Mouse (Mus musculus): ENCODE data around the gene Hfe2. TPM values are rescaled to one million over a fixed set of nuclear protein-coding genes. Genes with fewer than 3 reads are reported as not detected.

Gene Hfe2
- polyA plus RNA-seq, 1 experiment from 2014 or later, result not detected

DNA sequence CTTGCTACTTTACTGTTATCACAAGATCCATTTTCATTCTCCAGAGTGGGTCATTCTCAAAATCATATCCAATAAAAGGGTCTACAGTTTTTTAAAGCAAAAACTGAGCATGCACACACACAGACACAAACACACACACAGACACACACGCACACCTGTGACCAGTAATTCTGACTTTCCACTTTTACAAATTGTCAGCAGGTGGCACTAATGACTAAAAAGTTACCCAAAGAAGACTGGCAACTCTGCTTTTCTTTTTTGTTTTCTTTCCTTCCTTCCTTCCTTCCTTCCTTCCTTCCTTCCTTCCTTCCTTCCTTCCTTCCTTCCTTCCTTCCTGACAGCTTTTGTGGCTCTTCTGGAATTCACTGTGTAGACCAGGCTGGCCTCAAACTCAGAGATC lies 20.6 kb downstream of the Hfe2 start:
- no peak for ATAC-seq
- Histone ChIP-seq H3K9ac (ENCODE audit: low read depth, low read length) (no peak overlapping the region), H3K27me3 (replicated peaks; ENCODE audit: control insufficient read depth, insufficient read depth, low read length) (no peaks in the 10 kb centered on the region), H3K27ac (ENCODE audit: low read depth, low read length) (no peak overlapping the region), H3K4me3 (ENCODE audit: low read depth, low read length) (no peak overlapping the region), H3K9me3 (ENCODE audit: control insufficient read depth) (no peaks in the 10 kb centered on the region), H3K4me2 (replicated peaks; ENCODE audit: low read depth) (no peak overlapping the region), H3K4me1 (replicated peaks; ENCODE audit: control insufficient read depth, insufficient read depth, low read length) (no peaks in the 10 kb centered on the region), H3K36me3 (ENCODE audit: control insufficient read depth, insufficient read depth) (no peaks in the 10 kb centered on the region)
- peak; percentile 59 for TF ChIP-seq CTCF (IDR thresholded peaks at IDR 0.05; ENCODE audit: low read depth)
- WGBS, result 32% methylated on average over 1 of the region's 1 CpGs

DNA sequence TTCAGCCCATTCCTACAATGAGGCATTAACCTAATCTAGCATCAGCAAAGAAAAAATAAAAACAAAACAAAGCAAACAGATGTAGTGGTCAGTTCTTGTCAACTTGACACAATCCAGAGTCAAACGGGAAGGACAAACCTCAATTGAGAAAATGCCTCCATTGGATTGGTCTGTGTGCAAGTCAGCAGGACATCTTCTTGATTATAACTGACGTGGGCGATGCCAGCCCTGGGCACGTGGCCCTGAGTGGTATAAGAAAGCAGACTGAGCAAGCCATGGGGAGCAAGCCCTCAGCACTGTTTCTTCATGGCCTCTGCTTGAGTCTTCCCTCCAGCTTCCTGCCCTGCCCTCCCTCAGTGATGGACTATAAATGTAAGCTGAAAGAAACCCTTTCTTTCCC lies 21.9 kb downstream of the Hfe2 start:
- WGBS, result 52% methylated on average over 4 of the region's 4 CpGs
- no peak for TF ChIP-seq CTCF (IDR thresholded peaks at IDR 0.05; ENCODE audit: low read depth)
- H3K36me3 ChIP-seq (ENCODE audit: control insufficient read depth, insufficient read depth), result no peaks in the 10 kb centered on the region
- H3K27ac ChIP-seq (ENCODE audit: low read depth, low read length), result no peak overlapping the region
- H3K4me3 ChIP-seq (ENCODE audit: low read depth, low read length), result no peak overlapping the region
- H3K4me1 ChIP-seq (replicated peaks; ENCODE audit: control insufficient read depth, insufficient read depth, low read length), result 0 out of 2 replicates have a peak, but pooled peaks cover 3% of the 10 kb centered on the region
- no peaks in the 10 kb centered on the region for H3K27me3 ChIP-seq (replicated peaks; ENCODE audit: control insufficient read depth, insufficient read depth, low read length)
- H3K9ac ChIP-seq (ENCODE audit: low read depth, low read length), result no peak overlapping the region
- no peaks in the 10 kb centered on the region for H3K9me3 ChIP-seq (ENCODE audit: control insufficient read depth)
- H3K4me2 ChIP-seq (replicated peaks; ENCODE audit: low read depth), result no peak overlapping the region
- no peak for ATAC-seq

DNA sequence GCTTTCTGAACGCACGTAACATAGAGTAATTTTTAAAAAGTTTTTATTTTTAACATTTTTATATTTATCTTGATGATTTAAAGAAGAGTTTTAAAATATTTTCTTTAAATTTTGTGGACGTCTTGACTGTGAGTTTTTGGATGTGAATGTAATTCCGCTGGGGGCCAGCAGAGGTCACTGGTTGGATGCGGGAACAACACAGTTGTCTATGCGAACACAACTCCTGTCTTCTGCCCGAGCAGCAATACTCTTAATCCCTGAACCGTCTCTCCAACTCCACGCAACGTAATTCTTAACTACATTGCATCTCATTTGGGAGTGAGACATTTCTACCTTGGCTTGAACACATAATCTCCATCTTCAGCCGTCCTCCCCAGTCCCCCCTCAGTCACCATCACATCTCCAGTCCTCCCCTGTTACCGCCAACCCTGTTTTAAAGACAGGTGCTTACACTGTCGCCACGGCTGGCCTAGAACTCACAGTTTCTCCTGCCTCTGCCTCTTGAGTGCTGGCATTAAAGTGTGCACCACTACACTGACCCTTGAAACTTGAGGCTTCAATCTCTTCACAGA lies 22.5 kb downstream of the Hfe2 start:
- Histone ChIP-seq H3K27ac (ENCODE audit: low read depth, low read length) (no peak overlapping the region), H3K9me3 (ENCODE audit: control insufficient read depth) (no peaks in the 10 kb centered on the region), H3K36me3 (ENCODE audit: control insufficient read depth, insufficient read depth) (no peaks in the 10 kb centered on the region), H3K4me1 (replicated peaks; ENCODE audit: control insufficient read depth, insufficient read depth, low read length) (0 out of 2 replicates have a peak, but pooled peaks cover 3% of the 10 kb centered on the region), H3K4me2 (replicated peaks; ENCODE audit: low read depth) (no peak overlapping the region; the same call in 1 of the 2 replicates), H3K9ac (ENCODE audit: low read depth, low read length) (no peak overlapping the region), H3K27me3 (replicated peaks; ENCODE audit: control insufficient read depth, insufficient read depth, low read length) (no peaks in the 10 kb centered on the region), H3K4me3 (ENCODE audit: low read depth, low read length) (no peak overlapping the region)
- ATAC-seq, result 0 out of 2 replicates have a peak, but pooled peaks have one; percentile 42
- peak; percentile 90 for TF ChIP-seq CTCF (IDR thresholded peaks at IDR 0.05; ENCODE audit: low read depth)
- whole genome bisulfite sequencing, result 10% methylated on average over 14 of the region's 14 CpGs

DNA sequence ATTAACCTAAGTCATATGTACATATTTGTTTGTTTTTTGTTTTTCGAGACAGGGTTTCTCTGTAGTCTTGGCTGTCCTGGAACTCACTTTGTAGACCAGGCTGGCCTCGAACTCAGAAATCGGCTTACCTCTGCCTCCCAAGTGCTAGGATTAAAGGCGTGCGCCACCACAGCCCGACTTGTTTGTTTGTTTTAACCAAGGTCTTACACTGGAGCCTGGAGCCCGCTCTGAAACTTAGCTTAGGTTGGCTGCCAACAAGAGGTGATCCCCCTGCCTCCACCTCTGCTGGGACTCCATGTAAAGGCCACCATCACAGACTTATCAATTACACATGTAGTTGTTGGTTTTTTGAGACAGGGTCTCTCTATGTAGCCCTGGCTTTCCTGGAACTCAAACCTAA lies 23.9 kb downstream of the Hfe2 start:
- Histone ChIP-seq H3K9ac (ENCODE audit: low read depth, low read length) (no peak overlapping the region), H3K4me3 (ENCODE audit: low read depth, low read length) (no peak overlapping the region), H3K4me2 (replicated peaks; ENCODE audit: low read depth) (no peak overlapping the region), H3K27ac (ENCODE audit: low read depth, low read length) (no peak overlapping the region), H3K9me3 (ENCODE audit: control insufficient read depth) (no peaks in the 10 kb centered on the region), H3K4me1 (replicated peaks; ENCODE audit: control insufficient read depth, insufficient read depth, low read length) (0 out of 2 replicates have a peak, but pooled peaks cover 3% of the 10 kb centered on the region), H3K27me3 (replicated peaks; ENCODE audit: control insufficient read depth, insufficient read depth, low read length) (no peaks in the 10 kb centered on the region), H3K36me3 (ENCODE audit: control insufficient read depth, insufficient read depth) (no peaks in the 10 kb centered on the region)
- no peak for TF ChIP-seq CTCF (IDR thresholded peaks at IDR 0.05; ENCODE audit: low read depth)
- WGBS, result 89% methylated on average over 7 of the region's 7 CpGs
- no peak for ATAC-seq

DNA sequence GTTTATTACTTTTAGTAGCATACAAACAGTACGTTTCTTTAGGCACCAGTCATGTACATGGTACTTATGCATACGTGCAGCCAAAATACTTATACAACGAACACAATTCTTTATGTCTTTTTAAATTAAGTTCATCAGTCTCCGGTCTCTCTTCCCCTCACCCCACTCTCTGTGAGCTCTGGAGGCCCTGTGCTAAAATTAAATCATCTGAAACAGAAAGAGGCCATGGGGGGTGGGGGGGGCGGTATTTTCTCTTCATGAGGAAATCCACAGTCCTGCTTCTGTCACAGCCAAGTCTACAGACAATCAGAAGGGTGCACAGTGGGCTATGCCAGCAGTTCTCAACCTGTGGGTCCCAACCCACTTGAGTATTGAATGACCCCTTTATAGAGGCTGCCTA lies 24.4 kb downstream of the Hfe2 start:
- Histone ChIP-seq H3K9ac (ENCODE audit: low read depth, low read length) (no peak overlapping the region), H3K4me3 (ENCODE audit: low read depth, low read length) (no peak overlapping the region), H3K36me3 (ENCODE audit: control insufficient read depth, insufficient read depth) (no peaks in the 10 kb centered on the region), H3K9me3 (ENCODE audit: control insufficient read depth) (no peaks in the 10 kb centered on the region), H3K27me3 (replicated peaks; ENCODE audit: control insufficient read depth, insufficient read depth, low read length) (no peaks in the 10 kb centered on the region), H3K4me2 (replicated peaks; ENCODE audit: low read depth) (no peak overlapping the region), H3K27ac (ENCODE audit: low read depth, low read length) (no peak overlapping the region), H3K4me1 (replicated peaks; ENCODE audit: control insufficient read depth, insufficient read depth, low read length) (0 out of 2 replicates have a peak, but pooled peaks cover 3% of the 10 kb centered on the region)
- no peak for TF ChIP-seq CTCF (IDR thresholded peaks at IDR 0.05; ENCODE audit: low read depth)
- ATAC-seq, result no peak
- 85% methylated on average over 5 of the region's 5 CpGs for WGBS

DNA sequence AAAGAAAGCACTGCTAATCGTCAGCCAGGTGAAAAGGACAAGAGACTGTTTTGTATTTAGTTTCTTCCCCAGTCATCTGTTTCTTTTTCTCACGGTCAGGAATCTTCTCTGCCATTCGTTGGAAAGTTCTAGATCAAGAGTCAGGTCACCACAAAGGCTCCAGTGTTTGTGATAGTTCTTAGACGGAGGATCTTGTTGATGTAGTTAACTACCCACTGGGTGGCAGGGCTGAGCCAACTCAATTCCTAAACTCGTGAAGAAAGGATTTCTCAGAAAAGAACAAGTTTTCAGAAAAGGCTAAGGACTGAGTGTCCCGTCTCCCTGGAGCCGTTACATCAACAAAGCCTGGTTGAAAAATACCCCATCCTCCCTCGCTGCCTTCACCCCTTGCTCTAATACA lies 26.2 kb downstream of the Hfe2 start:
- Histone ChIP-seq H3K4me1 (replicated peaks; ENCODE audit: control insufficient read depth, insufficient read depth, low read length) (0 out of 2 replicates have a peak, but pooled peaks cover 3% of the 10 kb centered on the region), H3K4me2 (replicated peaks; ENCODE audit: low read depth) (peak overlapping the region; percentile 25; the same call in 1 of the 2 replicates), H3K36me3 (ENCODE audit: control insufficient read depth, insufficient read depth) (no peaks in the 10 kb centered on the region), H3K9ac (ENCODE audit: low read depth, low read length) (0 out of 2 replicates have a peak overlapping the region, but pooled peaks have one; percentile 17), H3K9me3 (ENCODE audit: control insufficient read depth) (no peaks in the 10 kb centered on the region), H3K4me3 (ENCODE audit: low read depth, low read length) (no peak overlapping the region), H3K27me3 (replicated peaks; ENCODE audit: control insufficient read depth, insufficient read depth, low read length) (no peaks in the 10 kb centered on the region), H3K27ac (ENCODE audit: low read depth, low read length) (peak overlapping the region; percentile 3; the same call in 1 of the 2 replicates)
- ATAC-seq, result no peak
- 8% methylated on average over 8 of the region's 8 CpGs for WGBS
- peak; percentile 82 for TF ChIP-seq CTCF (IDR thresholded peaks at IDR 0.05; ENCODE audit: low read depth)
